Mouse (Mus musculus) frontal cortex, postnatal 36 days (tissue): ENCODE measurements at regions not wholly inside any gene's neighbourhood (a gene's known extent, or its start where the extent isn't known, plus 50 kb on each side); places are given as distances from the start of the nearest gene placed in this dataset.

Experiments
- DNase-seq, 2 experiments: peaks; one replicate each; pipeline ENCODE4 v3.0.0; 2022; ENCODE audit warnings: low spot score in 2 of 2

- no peak for DNase-seq
Measured at GRCm38 (mm10) chr1:75889847-75890591, 344.0 kb downstream of the Slc4a3 start.

GRCm38 (mm10) chr1:75890636-75891276 is 344.7 kb downstream of the Slc4a3 start:
- DNase-seq = no peak

- no peak for DNase-seq
Measured at GRCm38 (mm10) chr1:75895550-75895949, 349.5 kb downstream of the Slc4a3 start.

- no peak for DNase-seq
Measured at GRCm38 (mm10) chr1:75901146-75901545, 355.1 kb downstream of the Slc4a3 start.

GRCm38 (mm10) chr1:75905699-75906470 is 359.8 kb downstream of the Slc4a3 start:
- DNase-seq = no peak

- DNase-seq = no peak
Measured at GRCm38 (mm10) chr1:75915311-75915710, 369.2 kb downstream of the Slc4a3 start.

GRCm38 (mm10) chr1:75916181-75916580 is 370.1 kb downstream of the Slc4a3 start:
- no peak for DNase-seq

GRCm38 (mm10) chr1:75919134-75919533 is 373.1 kb downstream of the Slc4a3 start:
- no peak for DNase-seq

GRCm38 (mm10) chr1:75925046-75925445 is 379.0 kb downstream of the Slc4a3 start:
- no peak for DNase-seq

- DNase-seq = peak; percentile 95 to 96
Measured at GRCm38 (mm10) chr1:75925802-75926201, 379.7 kb downstream of the Slc4a3 start.

GRCm38 (mm10) chr1:75931852-75932251 is 385.8 kb downstream of the Slc4a3 start:
- peak in 1 of 2 experiments; percentile 16 for DNase-seq

- DNase-seq = no peak
Measured at GRCm38 (mm10) chr1:75933831-75934230, 387.8 kb downstream of the Slc4a3 start.

GRCm38 (mm10) chr1:75934761-75935160 is 388.7 kb downstream of the Slc4a3 start:
- DNase-seq = no peak

GRCm38 (mm10) chr1:75935866-75936265 is 389.8 kb downstream of the Slc4a3 start:
- DNase-seq = no peak

- DNase-seq = peak in 1 of 2 experiments; percentile 17
Measured at GRCm38 (mm10) chr1:75936596-75936995, 390.5 kb downstream of the Slc4a3 start.

GRCm38 (mm10) chr1:75937331-75937730 is 391.3 kb downstream of the Slc4a3 start:
- no peak for DNase-seq

GRCm38 (mm10) chr1:75946290-75946839 is 400.3 kb downstream of the Slc4a3 start:
- DNase-seq = no peak

GRCm38 (mm10) chr1:75978203-75978986 is 432.3 kb downstream of the Slc4a3 start:
- DNase-seq = peak; percentile 11 to 62

- no peak for DNase-seq
Measured at GRCm38 (mm10) chr1:75983057-75983456, 437.0 kb downstream of the Slc4a3 start.

- DNase-seq = no peak
Measured at GRCm38 (mm10) chr1:75983487-75983886, 437.4 kb downstream of the Slc4a3 start.

- no peak for DNase-seq
Measured at GRCm38 (mm10) chr1:75988496-75988895, 442.4 kb downstream of the Slc4a3 start.
